Mouse (Mus musculus): Measurements from ENCODE around the gene Vmn2r69.

Vmn2r69 gene

DNA sequence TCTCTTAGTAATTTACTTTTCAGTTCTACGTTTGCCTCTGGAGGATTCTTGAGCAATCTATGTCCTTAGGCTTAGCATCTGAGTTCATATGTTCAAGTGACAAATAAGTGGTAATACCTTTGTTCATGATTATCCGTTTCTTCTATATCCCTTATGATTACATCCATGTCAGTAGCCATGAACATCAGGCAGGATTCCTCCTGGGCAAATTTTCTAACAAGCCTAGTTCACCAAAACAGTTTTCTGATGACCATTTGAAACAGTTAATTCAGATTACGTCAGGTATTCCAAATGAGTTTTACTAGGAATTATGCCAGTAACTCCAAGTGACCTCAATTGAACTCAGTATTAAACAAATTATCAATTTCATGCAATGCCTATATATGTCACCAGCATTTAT is at the start of gene Vmn2r69:
Gene Vmn2r69 (minus strand): TSS at position 101 of the 400 bp plus-strand sequence.
- no peak for DNase-seq (ENCODE audit: low spot score)
